Mouse (Mus musculus) activated CD4-positive, CD25-positive, alpha-beta regulatory T cell, adult 4 months (primary cell): ENCODE data around the gene Tcf19. TPM values are rescaled to one million over a fixed set of nuclear protein-coding genes. Genes with fewer than 3 reads are reported as not detected.

ENCODE experiments used
- ATAC-seq: one replicate; pipeline ENCODE4 v1.8.0; 2017
- polyA plus RNA-seq, 2 experiments: library from polyadenylated mRNA; unstranded; fragments of 100-300 nt; shearing (Covaris generic); gene quantifications; one replicate each; pipeline ENCODE4 v1.2.1; 2017

Tcf19 gene
- 10 to 100 TPM; 29.2 to 36.6 TPM for polyA plus RNA-seq

DNA sequence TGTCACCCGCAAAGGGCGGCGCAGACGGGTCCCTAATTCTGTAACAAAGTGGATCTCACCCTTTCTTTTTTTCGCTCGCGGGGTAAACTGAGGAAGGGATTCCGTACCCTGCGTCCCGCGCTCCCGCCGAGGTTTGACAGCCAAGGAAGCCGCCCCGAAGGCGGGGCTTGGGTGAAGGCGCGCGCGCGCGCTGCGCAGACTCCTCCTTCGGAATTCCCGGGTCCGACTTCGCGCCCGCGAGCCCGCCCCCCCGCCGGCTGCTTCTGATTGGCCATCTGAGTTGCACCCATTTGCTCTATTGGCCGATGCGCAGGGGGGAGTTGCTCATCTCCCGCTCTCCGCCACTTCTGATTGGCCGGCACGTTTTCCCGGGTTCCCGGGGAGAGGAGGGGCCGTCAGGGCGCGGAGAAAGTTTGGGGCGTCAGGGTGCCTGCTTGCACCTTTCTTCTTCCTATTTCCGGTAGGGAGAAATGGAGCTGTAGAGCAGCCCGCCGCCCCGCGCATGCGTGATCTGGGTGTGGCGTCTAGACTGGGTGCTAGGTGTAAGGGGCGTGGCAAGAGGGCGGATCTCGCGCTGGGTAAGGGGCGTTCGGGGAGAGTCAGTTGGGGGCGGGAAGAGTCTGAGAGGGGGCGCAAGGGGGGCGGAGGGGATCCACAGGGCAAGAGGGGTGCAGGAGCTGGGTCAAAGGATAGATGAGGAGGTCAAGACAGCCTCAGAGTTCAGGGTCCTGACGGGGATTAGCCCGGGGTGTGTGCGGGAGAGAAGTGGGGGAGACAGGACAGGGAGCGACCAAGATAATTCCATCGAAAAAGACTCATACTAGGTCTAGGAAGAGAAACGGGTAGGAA lies at the start of gene Tcf19, which contains the start of gene Cchcr1:
Tcf19 (minus strand) TSS at position 173 of the 849 bp plus-strand sequence.
Cchcr1 (plus strand) TSS at position 449 of the 849 bp plus-strand sequence.
- ATAC-seq: peak; percentile 88

DNA sequence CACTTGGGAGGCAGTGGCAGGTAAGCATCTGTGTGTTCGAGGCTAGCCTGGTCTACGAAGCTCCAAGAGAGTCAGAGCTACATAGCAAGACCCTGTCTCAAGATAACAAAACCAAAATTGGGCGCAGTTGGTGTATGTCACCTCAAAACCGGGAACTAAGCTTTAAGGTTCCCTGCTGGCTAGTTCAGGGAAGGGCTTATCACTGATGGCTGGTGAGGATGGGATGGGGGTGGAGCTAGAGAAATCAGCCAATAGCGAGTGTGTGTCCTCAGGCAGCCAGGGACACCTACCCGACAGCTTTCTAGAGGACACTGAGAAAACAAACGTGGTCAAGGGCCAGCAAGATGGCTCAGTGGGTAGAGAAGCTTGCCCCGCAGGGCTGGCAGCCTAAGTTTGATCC lies 41.6 kb upstream of the Tcf19 start:
- ATAC-seq: no peak

DNA sequence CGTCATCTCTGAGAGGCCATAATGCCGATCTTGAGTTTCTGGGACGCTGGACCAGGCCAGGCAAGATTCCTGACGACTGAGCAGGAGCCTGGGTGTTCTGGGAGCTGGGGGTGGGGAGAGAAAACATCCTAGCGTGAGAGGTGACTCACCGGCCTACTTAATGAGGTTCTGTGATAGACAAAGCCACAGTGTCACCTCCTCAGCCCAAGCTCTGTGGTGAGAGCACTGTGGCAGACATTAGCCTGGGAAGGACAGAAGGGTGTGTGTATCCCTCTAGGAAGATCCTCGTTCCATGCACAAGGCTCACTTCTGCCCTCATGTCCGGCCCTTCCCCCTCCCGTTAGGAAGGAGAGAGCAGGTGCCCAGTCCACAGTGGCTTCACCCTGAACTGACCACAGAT lies 40.7 kb upstream of the Tcf19 start:
- no peak for ATAC-seq

DNA sequence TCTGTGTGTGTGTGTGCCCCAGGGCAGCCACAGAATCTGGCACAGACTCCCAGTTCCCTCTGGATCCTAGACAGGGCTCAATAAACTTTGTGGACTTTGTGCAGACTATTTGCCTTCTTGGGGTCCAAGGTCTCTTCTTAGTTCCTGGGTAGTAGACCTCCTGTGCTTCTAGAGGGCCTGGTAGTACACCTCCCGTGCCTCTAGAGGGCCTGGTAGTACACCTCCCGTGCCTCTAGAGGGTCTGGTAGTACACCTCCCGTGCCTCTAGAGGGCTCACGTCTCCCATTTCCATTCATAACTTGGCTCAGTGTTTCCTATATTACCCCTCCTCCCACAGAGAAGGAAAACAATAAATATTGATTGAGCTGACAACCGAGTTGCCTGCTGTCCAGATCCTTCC lies 40.2 kb upstream of the Tcf19 start:
- no peak for ATAC-seq

DNA sequence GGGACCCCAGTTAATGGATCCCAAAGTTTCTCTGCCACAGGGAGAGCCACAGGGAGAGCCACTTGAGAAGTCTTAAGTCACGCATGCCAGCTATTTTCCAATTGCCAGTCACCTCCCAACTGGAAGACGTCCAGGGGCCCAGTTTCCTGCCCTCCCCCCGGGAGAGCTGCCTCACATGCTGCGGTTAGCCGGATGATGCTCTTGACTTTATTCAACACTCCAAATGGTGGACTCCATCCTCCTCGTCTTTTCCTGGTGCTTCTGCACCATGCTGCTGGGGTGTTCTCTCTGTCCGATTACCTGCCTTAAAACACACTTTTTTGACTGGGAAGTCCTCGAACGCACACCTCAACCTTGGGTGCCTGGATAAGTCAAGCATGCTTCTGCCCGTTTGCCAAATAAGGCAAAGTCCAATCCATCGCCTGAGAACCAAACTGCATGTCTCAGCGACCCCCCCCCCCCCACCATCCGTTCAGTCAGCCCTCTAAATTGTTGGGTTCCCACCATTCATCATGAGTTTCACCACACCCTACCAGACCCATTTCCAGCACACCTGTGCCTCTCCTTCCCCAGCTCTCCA lies 39.7 kb upstream of the Tcf19 start:
- ATAC-seq: no peak

DNA sequence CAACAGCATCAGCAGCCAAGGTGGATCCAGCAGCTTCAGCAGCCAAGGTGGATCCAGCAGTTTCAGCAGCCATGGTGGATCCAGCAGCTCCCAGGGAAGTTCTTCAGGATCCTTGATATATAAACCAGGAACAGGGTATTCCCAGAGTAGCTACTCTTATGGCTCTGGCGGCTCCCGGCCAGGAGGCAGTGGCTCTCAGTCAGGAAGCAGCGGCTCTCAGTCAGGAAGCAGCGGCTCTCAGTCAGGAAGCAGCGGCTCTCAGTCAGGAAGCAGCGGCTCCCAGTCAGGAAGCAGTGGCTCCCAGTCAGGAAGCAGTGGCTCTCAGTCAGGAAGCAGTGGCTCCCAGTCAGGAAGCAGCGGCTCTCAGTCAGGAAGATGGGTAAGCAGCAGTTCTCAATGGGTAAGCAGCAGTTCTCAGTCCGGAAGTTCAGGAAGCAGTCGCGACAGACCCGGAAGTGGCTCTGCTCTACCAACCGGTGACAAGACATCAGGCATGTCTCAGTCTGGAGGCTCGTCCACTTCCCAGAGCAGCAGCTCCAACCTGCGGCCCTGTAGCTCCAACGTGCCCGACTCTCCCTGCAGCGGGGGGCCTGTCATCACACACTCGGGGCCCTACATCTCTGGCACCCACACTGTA lies 38.3 kb upstream of the Tcf19 start:
- no peak for ATAC-seq

DNA sequence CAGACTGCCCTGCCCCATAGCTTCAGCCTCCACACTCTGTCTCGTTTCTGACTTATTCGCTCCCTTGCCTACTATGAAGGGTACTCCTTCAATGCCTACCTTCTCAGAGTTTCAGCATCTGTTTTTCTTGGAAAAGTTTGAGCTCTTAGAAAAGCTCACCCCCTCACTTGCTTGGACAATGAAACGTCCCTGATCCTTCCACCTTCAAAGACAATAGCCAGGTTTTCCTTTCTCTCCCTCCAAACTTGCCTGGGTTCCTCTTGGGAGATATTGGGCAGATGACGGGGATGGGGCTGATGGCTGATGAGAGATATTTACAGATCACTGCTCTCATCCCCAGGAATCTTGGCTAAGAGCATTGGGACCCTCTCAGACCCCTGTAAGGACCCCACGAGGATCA lies 37.7 kb upstream of the Tcf19 start:
- ATAC-seq: no peak

DNA sequence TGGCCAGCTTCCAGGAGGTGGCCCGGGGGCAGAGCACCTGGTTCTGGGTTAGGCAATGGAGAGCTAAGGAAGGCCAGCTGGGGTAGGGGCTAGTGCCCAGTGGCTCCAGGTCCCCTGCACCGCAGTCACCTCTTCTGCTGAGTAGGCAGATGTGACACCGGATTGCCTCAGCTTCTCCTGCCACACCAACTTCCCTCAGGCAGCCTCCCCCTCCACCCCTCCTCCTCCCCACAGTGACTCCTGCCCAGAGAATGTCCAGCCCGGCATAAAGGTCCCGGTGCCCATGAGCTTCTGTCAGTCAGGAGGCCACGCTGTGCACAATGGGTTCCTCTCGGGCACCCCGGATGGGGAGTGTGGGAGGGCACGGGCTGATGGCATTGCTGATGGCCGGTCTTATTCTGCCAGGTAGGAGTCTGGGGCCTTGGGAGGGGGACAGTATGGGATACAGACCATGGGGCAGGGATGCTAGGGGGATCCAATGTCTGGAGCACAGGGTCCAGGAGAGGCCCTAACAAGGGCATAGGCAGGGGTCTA lies 35.3 kb upstream of the Tcf19 start, which contains the start of gene Cdsn:
Cdsn (plus strand) TSS at position 248 of the 534 bp plus-strand sequence.
- ATAC-seq: no peak

DNA sequence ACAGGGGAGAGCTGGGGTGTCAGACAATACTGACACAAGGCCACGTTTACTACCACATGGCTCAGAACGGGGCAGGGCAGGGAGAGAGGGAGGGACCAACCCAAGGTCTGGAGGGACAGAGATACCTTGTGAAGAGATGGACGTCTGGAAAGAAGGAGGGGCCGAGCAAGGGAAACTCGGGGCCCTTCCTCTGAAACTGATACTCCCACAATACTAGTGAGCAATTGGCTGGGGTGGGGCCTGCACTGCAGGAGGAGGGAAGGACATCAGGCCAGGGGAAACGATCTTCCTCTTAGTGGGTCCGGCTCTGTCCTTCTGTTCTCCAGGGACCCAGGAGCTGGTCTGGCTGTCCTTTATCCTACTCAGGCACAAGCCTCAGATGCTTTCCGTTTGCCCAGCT lies 34.2 kb upstream of the Tcf19 start:
- no peak for ATAC-seq

DNA sequence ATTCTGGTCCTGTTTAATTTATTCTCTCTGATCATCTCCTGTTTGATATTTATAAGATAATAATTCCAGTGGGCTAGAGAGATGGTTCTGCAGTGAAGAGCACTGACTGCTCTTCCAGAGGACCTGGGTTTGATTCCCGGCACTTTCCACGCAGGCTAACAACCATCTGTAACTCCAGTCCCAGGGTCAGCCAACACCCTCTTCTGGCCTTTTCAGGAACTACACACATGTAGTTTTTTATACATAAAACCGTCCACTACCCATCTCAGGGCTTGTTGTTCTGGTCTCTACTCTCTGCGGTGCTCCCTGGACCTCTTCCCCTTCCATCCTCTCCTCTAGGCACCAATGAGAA lies 33.5 kb upstream of the Tcf19 start:
- ATAC-seq: no peak

DNA sequence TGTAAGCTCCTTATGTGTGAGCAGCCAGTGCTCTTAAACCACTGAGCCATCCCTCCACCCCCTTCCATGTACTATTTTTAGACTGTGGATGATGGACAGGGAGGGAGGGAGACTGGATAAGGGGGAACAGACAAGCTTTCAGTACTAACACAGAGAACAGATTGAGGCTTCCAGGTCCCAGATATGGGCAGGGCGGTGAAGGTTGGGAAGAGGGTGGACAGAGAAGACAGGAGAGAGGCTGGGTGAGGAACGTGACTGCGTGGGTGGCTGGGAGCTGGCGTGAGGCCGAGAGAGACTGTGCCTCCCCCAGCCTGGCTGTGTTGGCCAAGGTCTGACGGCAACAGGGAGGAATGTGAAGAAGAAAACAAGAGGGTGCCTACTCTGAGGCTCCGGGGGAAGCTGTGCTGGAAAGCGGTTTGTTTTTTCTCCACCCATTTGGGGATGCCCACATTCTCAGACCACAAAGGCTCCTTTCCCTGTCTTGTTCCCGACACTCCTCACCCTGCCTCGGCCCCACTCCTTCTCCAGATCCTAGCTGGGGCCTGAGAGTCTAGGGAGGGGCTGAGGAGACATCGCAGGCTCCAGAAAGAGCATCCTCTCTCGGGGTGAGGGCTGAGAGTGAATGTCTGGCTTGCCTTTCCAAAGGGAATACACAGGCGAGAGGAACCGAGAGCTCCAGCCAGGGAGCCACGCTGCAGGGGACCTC lies 33.0 kb upstream of the Tcf19 start:
- ATAC-seq: no peak

DNA sequence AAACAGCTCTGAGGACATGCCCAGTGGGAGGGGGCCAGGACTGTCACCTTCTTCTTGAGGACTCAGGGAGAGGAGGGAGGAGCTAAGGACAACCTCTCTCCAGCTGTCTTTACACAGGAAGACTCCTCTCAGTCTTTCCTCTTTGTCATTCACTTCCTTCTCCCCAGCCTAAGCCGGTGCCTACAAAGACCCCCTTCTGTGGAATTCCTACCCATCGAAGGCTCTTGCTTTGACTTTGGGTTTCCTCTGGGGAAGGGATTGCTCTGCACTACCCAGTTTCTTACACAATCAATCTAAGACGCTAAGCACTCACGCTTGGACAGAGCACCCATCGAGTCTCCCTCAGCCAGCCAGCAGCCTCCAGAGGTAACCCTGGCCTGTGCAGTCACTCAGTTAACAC lies 32.0 kb upstream of the Tcf19 start:
- no peak for ATAC-seq

DNA sequence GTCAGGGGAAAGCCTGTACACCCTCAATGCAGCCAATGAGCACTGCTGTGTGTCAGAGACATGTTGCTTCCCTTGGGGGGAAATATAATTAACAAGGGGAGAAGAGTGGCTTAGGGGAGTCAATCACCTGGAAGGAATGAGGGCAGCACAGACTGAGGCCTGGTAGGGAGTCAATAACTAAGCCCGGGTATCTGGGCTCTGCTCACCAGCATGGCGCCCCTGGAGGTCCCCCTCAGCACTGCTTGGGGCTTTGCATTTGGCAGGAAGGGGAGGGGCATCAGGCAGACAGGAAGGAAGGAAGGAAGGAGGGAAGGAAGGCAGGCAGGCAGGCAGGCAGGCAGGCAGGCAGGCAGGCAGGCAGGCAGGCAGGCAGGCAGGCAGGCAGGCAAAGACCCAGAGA lies 30.8 kb upstream of the Tcf19 start:
- ATAC-seq: no peak

DNA sequence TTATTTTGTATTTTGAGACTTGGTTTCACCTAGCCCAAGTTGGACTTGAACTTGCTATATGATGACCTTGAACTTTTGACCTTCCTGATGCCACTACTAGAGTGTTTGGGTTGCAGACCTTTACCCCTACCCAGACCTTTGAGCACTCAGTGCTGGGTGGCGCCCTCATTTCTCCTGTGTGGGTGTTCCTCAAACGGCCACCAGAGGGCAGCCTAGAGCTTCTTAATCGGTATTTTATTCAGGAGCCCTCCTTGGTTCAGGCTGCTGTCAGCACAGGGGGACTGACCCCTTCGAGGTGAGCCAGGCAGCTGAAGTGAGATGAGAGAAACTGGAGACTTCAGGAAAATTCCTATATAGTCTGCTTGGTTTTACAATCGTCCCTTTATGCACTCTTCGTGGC lies 28.1 kb upstream of the Tcf19 start:
- ATAC-seq: no peak

DNA sequence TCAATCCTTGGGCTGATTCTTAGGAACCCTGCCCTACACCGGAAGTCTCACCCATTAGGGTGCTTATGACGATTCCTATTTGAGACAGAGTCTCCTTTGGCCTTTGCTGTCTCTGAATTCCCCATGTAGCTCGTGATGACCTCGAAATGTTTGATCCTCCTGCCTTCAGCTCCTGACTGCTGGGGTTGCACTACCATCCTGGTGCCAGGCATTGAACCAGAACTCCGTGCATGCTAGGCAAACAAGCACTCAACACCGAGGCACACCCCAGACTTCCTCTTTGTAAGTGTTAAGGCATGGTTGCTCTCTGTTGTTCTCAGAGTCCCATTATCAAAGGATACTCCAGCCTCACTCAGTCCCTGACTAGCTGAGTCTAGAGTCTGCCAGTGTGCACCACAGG lies 27.4 kb upstream of the Tcf19 start:
- ATAC-seq: no peak

DNA sequence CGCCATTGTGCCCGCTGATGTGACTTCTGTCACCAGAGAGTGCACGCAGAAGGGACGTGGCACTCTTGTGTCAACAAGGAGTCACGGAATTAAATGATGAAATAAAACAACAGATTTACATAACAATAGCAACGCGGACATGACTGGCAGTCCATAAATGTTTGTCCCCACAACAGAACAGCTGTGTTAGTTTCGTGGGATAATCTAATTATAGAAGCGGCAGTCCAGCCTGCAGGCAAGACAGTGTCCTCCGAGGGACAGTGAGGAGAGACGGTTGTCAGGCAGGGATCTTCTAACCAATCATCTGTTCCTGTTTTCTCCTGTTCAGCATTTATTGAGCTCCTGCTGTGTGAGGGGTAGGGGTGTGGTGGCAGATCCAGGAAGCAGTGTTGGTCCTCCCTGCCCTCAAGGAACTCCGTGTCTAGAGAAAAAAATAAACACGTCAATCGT lies 26.8 kb upstream of the Tcf19 start:
- no peak for ATAC-seq

DNA sequence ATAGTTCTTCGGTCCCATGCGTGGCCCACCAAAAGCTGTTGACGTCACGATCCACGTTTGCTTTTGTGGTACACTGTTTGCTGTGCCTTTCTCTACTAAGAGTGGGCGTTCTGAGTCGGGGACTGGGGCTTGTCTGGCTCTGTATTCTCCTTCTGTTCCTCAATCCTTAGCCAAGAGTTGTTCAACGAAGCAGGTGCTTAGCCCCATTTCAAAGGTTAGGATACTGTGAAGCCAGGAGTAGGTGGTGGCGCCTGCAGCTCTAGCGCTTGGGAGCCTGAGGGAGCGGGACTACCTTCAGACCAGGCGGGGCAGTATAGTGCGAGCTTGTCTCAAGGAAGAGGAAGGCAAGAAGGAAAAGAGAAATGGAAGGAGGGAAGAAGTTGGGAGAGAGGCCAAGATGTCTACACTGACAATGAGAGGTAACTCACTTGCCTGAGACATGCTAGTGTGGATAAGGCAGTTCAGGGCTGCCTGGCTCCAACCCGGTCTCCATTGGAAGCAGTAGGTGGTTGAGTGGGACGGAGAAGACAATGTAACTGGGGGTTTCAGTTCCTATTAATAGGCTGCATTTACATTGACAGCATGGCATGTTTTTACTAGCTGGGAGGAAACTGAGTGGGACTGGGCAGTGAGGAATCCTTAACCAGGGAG lies 26.3 kb upstream of the Tcf19 start:
- no peak for ATAC-seq

DNA sequence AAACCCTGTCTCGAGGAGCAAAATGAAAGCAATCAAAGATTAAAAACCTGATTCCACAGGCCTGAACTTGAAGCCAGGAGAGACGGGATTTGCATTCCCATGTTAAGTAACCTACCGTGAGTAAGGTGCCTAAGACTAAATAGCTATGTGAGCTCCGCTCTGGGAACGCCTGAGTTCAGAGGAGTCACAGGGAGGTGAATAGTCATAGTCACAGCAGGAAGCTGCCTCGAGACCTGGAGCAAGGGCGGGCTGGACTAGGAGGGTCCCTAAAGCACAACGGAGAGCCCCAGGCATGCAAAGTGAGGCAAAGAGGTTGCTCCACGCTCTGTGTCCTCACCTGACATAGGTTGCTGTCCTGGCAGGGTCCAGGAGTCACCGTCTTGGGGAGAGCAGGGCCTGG lies 22.9 kb upstream of the Tcf19 start:
- ATAC-seq: no peak

DNA sequence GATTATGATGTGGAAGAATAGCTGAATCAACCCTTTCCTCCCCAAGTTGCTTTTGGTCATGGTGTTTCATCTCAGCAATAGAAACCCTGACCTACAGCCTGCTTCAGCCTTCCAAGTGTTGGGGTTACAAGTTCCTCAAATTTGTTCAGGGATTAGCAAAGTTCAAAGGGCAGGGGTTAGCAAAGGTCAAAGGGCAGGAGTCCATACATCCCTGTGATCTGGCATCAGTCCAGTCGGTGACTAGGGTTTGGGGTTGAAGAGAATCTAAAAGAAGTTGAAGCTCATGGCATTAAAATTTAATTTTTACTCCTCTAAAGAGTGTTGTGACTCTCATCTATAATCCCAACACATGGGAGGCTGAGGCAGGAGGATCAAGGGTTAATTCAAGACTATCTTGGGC lies 21.9 kb upstream of the Tcf19 start:
- no peak for ATAC-seq

DNA sequence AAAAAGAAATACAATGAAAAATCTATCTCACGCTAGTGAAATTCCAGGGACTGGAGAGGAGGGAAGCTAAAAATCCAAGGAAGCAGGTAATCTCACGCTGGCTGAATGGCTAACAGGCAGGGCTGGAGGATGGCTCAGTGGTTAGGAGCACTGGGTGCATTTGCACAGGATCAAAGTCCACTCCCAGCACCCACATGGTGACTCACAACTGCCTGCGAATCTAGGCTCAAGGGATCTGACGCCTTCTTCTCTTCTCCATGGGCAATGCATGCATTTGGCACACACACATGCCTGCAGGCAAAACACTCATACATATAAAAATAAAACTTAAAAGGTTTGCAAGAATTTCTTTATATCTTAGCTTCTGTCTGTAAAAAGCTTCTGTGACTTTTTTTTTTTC lies 20.8 kb upstream of the Tcf19 start:
- ATAC-seq: no peak

DNA sequence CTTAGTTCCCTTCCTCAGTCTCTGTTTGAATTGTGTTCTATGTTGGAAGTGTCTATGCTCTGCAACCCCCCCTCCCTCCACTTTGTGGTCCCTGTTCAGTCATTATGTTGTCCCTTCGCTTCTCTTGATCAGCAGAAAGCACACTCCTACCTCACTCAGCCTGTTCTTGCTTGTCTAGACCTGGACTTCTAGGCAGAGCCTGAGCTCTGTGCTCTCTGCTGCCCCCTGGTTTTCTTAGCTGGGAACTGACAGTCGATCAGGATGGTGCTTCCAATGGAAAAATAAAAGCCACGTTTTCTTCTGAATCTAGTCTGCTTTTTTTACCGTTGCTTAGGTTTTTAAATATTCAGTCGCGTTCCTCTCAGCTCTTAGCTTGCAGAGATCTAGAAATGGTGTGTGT lies 17.7 kb upstream of the Tcf19 start:
- no peak for ATAC-seq

DNA sequence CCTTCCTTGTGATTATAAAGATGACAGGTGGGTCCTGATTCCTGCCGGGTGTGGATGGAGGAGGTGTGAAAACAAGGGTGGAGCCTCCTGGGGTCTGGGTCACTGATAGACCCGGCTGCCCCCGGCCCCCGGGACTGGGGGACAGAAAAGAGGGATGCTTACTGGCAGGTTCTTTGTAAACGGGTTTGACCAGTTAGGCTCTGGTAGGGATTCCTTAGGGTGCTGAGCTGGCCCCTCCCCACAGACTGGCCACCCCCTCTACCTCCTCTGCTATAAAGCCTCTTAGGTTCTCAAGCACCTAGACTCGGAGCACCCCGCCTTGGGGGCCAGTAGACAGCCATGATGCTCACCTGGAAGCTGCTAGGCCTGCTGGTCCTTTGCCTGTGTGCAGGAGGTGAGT lies 16.3 kb upstream of the Tcf19 start, which contains the start of gene Psors1c2:
Psors1c2 (plus strand) TSS at position 301 of the 400 bp plus-strand sequence.
- no peak for ATAC-seq
